Mouse (Mus musculus) E14TG2a.4 (cell line): ENCODE measurements at regions not wholly inside any gene's neighbourhood (a gene's known extent, or its start where the extent isn't known, plus 50 kb on each side); places are given as distances from the start of the nearest gene placed in this dataset.
A peak's percentile ranks its signal among the peaks of the same experiment; 100 is the strongest.

Experiments
- CTCF ChIP-seq: conservative IDR thresholded peaks from 2 replicates; pipeline ENCODE4 v1.5.1; 2014; ENCODE audit warnings: low read length
- NANOG ChIP-seq: IDR thresholded peaks from 2 replicates; pipeline ENCODE4 v1.6.1; 2014; ENCODE audit warnings: borderline replicate concordance, low read length, mixed read lengths
- POU5F1 ChIP-seq: IDR thresholded peaks from 2 replicates; pipeline ENCODE4 v1.6.1; 2014; ENCODE audit warnings: low read length, borderline replicate concordance

DNA sequence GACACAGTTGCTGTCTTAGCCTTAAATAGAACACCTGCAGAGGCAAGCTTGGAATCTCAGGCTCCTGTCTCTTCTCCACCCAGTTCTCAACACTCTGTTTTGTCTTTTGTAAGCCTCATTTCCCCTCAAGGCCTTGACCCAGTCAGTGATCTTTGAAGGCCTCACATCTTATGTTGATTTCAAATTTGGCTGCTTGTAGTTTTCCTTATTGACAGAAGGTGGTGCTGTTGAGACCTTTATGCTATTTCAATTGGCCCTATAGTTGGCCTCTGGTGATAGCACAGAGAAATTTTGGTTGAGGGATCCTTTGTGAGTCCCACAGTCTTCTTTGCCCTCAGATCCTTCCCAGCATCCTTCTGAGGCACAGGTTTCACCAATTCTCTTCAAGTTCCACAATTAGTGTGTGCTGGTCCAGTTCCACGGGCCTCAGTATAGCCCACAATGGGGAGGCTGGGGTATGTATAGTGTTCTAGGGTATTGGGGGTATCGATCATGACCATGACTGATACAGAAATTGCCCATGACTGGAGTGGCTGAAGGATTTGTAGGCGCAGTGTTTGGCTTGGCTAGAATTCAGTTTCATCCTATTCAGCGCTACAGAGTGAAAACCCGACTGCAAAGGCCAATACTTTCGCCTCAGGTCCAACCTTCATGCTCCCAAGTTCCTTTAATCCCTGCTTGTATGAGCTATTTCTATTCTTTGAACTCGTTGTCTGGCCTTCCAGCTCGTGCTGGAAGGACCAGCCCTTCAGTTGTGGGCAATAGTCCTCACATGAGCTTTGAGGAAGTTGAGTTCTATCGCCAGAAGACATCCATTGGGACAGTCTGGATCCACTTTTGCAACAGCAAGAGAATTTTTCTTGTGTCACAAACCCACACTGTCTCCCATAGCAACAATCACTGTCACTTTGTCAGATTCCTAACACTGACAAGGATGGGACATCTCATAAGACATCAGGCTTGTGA lies 110.3 kb downstream of the 4933412E24Rik start:
- TF ChIP-seq CTCF (peak; percentile 92), NANOG (no peak), POU5F1 (no peak)
